Mouse (Mus musculus): ENCODE measurements around the gene Pth2. TPM values are rescaled to one million over a fixed set of nuclear protein-coding genes. Genes with fewer than 3 reads are reported as not detected.

The Pth2 gene
- total RNA-seq, 2 experiments from 2014 or later = not detected

DNA sequence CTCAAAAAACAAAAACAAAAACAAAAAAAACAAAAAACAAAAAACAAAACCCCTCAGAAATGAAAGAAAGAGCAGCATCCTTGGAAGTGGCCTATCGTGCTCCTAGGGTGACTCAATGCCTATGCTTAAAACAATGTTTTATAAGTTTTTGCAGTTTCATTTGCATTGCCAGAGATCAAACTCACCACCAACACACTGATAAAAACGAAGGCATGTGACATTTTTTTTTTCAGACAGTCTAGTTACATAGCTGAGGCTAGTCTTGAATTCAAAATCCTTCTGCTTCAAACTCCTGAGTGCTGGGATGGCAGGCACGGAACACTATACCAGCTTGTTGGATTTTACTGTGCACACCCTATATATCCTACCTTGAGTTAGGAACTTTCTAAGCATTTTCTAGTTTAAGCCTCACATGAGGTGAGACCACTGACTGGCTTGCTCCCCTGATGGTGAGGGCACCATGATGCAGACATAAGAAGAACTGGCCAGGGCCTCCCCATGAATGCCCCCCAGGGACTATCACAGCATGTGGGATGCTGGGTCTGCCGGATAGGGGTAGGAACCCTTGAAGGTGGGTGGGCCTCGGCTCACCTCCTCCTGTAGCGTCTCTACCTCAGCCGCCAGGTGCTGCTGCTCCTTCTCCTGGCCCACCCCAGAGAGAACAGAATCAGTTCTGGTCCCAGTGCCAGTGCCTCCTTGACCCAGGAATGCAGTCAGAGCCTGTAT lies 12.0 kb downstream of the Pth2 start:
- no peak for DNase-seq
- intact Hi-C loops (cut with DNase I; ENCODE audit: low total_unique reads) = no loop called here

GRCm38 (mm10) chr7:45193406-45193805 lies 12.6 kb downstream of the Pth2 start:
- intact Hi-C loops (cut with DNase I; ENCODE audit: low total_unique reads) = no loop called here
- peak; percentile 40 for DNase-seq

GRCm38 (mm10) chr7:45193871-45194785 lies 13.3 kb downstream of the Pth2 start:
- no peak for DNase-seq
- intact Hi-C loops (cut with DNase I; ENCODE audit: low total_unique reads) = no loop called here

- peak; percentile 50 for DNase-seq
Observed at GRCm38 (mm10) chr7:45195341-45196175, 14.8 kb downstream of the Pth2 start.

GRCm38 (mm10) chr7:45196176-45196535 lies 15.4 kb downstream of the Pth2 start:
- DNase-seq = no peak
- intact Hi-C loops (cut with DNase I; ENCODE audit: low total_unique reads) = no loop called here

More at GRCm38 (mm10) chr7:45195341-45196175, 14.8 kb downstream of the Pth2 start:
- intact Hi-C loops (cut with DNase I; ENCODE audit: low total_unique reads) = no loop called here

DNA sequence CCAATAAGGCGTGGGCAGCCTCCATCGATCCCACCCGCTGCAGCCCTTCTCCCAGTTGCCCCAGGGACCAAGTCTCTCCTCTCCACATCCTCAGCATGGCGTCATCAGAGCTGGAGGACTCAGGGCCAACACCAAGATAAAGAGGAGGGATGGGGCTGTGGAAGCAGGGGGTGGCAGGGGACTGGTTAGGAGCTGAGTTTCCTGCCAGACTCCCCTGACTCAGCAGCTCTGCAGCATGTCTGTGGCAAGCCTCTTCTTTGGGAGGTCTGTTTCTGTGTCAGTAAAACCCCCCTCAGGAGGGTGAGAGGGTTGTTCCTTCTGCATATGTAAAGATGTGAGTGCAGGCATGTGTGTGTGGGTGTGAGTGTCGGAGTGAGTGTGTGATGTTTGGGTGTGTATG lies 16.2 kb downstream of the Pth2 start:
- intact Hi-C loops (cut with DNase I; ENCODE audit: low total_unique reads) = no loop called here
- no peak for DNase-seq

- DNase-seq = peak; percentile 80
- intact Hi-C loops (cut with DNase I; ENCODE audit: low total_unique reads) = no loop called here
Observed at GRCm38 (mm10) chr7:45198435-45198834, 17.6 kb downstream of the Pth2 start.

DNA sequence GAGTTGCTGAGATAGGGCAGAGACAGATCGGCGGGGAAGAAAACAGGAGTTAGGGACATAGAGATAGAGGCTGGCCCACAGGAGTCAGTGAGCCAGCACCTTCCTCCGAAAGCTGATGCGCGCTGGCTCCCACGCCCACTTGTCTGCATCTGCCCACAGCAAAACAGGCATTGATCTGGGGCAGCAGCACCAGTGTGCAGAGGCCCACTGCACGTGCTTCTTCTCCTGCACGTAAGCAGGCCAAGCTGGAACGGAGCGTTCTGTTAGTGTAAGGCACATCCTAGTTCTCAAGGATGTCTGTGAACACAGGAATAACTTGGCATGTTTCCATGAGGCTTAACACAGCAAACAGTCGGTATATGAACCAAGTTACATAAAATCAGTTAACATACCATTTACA lies 18.2 kb downstream of the Pth2 start:
- no peak for DNase-seq
- intact Hi-C loops (cut with DNase I; ENCODE audit: low total_unique reads) = no loop called here

- intact Hi-C loops (cut with DNase I; ENCODE audit: low total_unique reads) = no loop called here
- no peak for DNase-seq
Observed at GRCm38 (mm10) chr7:45202654-45203053, 21.9 kb downstream of the Pth2 start.

- peak; percentile 89 for DNase-seq
- intact Hi-C loops (cut with DNase I; ENCODE audit: low total_unique reads) = no loop called here
Observed at GRCm38 (mm10) chr7:45204380-45205143, 23.8 kb downstream of the Pth2 start, which contains the start of gene Ccdc155. Gene Ccdc155, minus strand, starts transcription at chr7:45204892.

GRCm38 (mm10) chr7:45208260-45208659 lies 27.5 kb downstream of the Pth2 start:
- intact Hi-C loops (cut with DNase I; ENCODE audit: low total_unique reads) = no loop called here
- no peak for DNase-seq

DNA sequence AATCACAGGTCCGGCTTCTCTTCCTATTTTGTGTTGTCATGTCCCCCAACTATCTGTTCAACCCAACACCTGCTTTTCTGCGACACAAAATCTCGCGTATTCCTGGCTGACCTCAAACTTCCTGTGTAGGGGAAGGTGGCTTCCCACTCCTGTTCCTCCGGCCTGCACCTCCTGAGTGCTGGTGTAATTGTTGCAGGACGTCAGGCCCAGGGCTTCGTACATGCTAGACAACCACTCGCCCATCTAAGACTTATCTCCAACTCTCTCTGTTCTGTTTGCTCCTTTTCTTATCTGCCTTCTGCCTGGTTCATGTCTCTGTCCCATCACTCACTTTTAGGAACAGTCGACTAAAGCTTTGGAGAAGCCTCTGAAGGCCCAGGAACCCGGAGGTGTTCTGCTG lies 30.3 kb downstream of the Pth2 start:
- DNase-seq = no peak
- intact Hi-C loops (cut with DNase I; ENCODE audit: low total_unique reads) = no loop called here

- no peak for DNase-seq
- intact Hi-C loops (cut with DNase I; ENCODE audit: low total_unique reads) = no loop called here
Observed at GRCm38 (mm10) chr7:45211851-45212251, 31.1 kb downstream of the Pth2 start, which contains the start of gene Dkkl1. Gene Dkkl1, minus strand, starts transcription at chr7:45212147.

DNA sequence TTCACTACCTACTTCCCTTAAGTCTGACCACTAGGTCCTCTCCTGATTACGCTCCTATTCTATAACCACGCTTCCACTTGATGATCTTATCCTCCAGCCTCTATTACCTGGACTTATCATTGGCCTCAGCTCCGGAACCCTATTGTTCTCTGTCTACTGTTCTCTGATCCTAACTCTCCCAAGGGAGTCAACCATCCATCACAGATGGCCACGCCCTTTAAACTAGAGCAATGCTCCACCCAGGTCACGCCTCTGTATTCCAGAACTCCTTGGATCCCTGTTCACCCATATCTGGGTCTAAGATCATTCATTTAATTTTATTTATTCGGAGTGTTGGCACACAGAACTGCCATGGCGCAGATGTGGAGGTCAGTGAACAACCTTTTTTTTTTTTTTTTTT lies 31.6 kb downstream of the Pth2 start:
- intact Hi-C loops (cut with DNase I; ENCODE audit: low total_unique reads) = no loop called here
- no peak for DNase-seq

DNA sequence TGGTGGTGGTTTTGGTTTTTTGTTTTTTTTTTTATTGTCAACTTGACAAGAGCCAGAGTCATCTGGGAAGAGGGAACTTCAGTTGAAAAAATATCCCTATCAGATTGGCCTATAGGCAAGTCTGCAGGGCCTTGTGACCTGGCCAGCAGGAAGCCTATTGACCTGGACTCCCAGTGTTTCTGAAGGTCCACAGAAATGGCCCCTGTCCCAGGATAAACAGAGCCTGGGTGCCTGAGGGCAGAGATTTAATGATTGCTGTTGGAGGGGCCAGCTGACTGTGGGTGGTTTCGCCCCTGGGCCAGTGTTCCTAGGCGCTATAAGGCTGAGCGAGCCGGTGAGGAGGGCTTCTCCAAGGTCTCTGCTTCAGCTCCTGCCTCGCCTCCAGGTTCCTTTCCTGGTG lies 32.9 kb downstream of the Pth2 start:
- intact Hi-C loops (cut with DNase I; ENCODE audit: low total_unique reads) = no loop called here
- no peak for DNase-seq

- intact Hi-C loops (cut with DNase I; ENCODE audit: low total_unique reads) = no loop called here
- peak; percentile 51 for DNase-seq
Observed at GRCm38 (mm10) chr7:45215673-45216441, 35.1 kb downstream of the Pth2 start, which contains the start of gene Tead2. Gene Tead2, plus strand, starts transcription at chr7:45215753.

- intact Hi-C loops (cut with DNase I; ENCODE audit: low total_unique reads) = no loop called here
- DNase-seq = peak; percentile 76
Observed at GRCm38 (mm10) chr7:45216442-45217183, 35.8 kb downstream of the Pth2 start.

GRCm38 (mm10) chr7:45221680-45222079 lies 40.9 kb downstream of the Pth2 start:
- intact Hi-C loops (cut with DNase I; ENCODE audit: low total_unique reads) = no loop called here
- DNase-seq = no peak
